Mouse (Mus musculus) liver, adult 2 months (tissue): ENCODE measurements around the gene Pou2af1. TPM values are rescaled to one million over a fixed set of nuclear protein-coding genes. Genes with fewer than 3 reads are reported as not detected.

Experiments
- DNase-seq: peaks from one replicate; pipeline ENCODE4 v3.0.0-alpha.2; 2011; ENCODE audit warnings: low read depth, low spot score; ENCODE audit errors: extremely low read depth
- H3K27ac ChIP-seq: fragments of 200-500 bp; replicated peaks from 2 replicates; pipeline ENCODE4 v1.5.1; 2012; ENCODE audit warnings: low read depth, mild to moderate bottlenecking, control low read depth, inconsistent platforms, low read length; ENCODE audit not compliant: insufficient read depth
- H3K27me3 ChIP-seq: fragments of 200-500 bp; 2 replicates; pipeline ENCODE4 v1.6.1; 2012; ENCODE audit warnings: mild to moderate bottlenecking, moderate library complexity, low read length, inconsistent platforms; ENCODE audit not compliant: control insufficient read depth, insufficient read depth
- H3K36me3 ChIP-seq: fragments of 200-500 bp; 2 replicates; pipeline ENCODE4 v1.6.1; 2012; ENCODE audit warnings: low read length, inconsistent platforms; ENCODE audit not compliant: control insufficient read depth, insufficient read depth
- H3K4me1 ChIP-seq: fragments of 200-500 bp; 2 replicates; pipeline ENCODE4 v1.6.1; 2011; ENCODE audit warnings: low read length; ENCODE audit not compliant: control insufficient read depth, insufficient read depth
- H3K4me3 ChIP-seq: fragments of 200-500 bp; 2 replicates; pipeline ENCODE4 v1.5.1; 2011; ENCODE audit warnings: low read depth, mild to moderate bottlenecking, control low read depth, low read length, moderate library complexity; ENCODE audit not compliant: insufficient read depth
- H3K79me2 ChIP-seq: fragments of 200-500 bp; 2 replicates; pipeline ENCODE4 v1.6.1; 2012; ENCODE audit warnings: inconsistent platforms, mild to moderate bottlenecking, low read length, moderate library complexity; ENCODE audit not compliant: control insufficient read depth, insufficient read depth
- H3K9ac ChIP-seq: fragments of 200-500 bp; 2 replicates; pipeline ENCODE4 v1.6.1; 2012; ENCODE audit warnings: low read depth, mild to moderate bottlenecking, control low read depth, inconsistent platforms, low read length
- CTCF ChIP-seq: fragments of 200-500 bp; IDR thresholded peaks from 2 replicates; pipeline ENCODE4 v1.5.1; 2011; ENCODE audit warnings: low read depth, low read length, control low read depth
- POLR2A ChIP-seq: fragments of 200-500 bp; IDR thresholded peaks from 2 replicates; pipeline ENCODE4 v1.6.1; 2011; ENCODE audit warnings: low read length, control low read depth; ENCODE audit not compliant: insufficient read depth; ENCODE audit errors: extremely low read depth
- WGBS: fragments of 180-500 bp; shearing (Covaris S2); methylation state at CpG from one replicate; pipeline ENCODE4 v1.1.7; 2018; 5-methylcytosine and 5-hydroxymethylcytosine counted together
- polyA plus RNA-seq: library from polyadenylated mRNA; depleted of rRNA; stranded (reverse); fragments of >200 nt; gene quantifications from 2 replicates; pipeline ENCODE4 v1.2.3, GENCODE M21; 2012; rRNA removed
- total RNA-seq: library from RNA; depleted of rRNA; stranded (reverse); fragments of >200 nt; gene quantifications from 2 replicates; pipeline ENCODE4 v1.2.3, GENCODE M21; 2014; rRNA removed

Pou2af1 gene
- total and polyA plus RNA-seq, 2 experiments: 0.37 to 0.78 TPM

GRCm38 (mm10) chr9:51286079-51286478 lies 72.6 kb downstream of the Pou2af1 start:
- no peaks in the 10 kb centered on the region for H3K36me3 ChIP-seq
- H3K4me1 ChIP-seq: no peaks in the 10 kb centered on the region
- no peak overlapping the region for H3K9ac ChIP-seq
- H3K4me3 ChIP-seq: no peak overlapping the region
- no peak overlapping the region for H3K27ac ChIP-seq
- DNase-seq: no peak
- H3K79me2 ChIP-seq: no peaks in the 10 kb centered on the region
- 44% methylated on average over 2 of the region's 2 CpGs for WGBS
- TF ChIP-seq POLR2A: no peak
- TF ChIP-seq CTCF: no peak
- no peaks in the 10 kb centered on the region for H3K27me3 ChIP-seq

Other genes starting within 250 kb of the Pou2af1 start
- 8.5 and 8.7 TPM in 2 replicates for gene Sik2, start 204.6 kb upstream of the Pou2af1 start, total RNA-seq
- gene Sik2, start 204.6 kb upstream of the Pou2af1 start, polyA plus RNA-seq: 6.3 and 6.4 TPM in 2 replicates
- gene Btg4, start 152.8 kb upstream of the Pou2af1 start, total RNA-seq: not detected in 2 replicates
- gene Btg4, start 152.8 kb upstream of the Pou2af1 start, polyA plus RNA-seq: not detected in 2 replicates
- 0.87 and 1.4 TPM in 2 replicates for gene Layn, start 136.6 kb upstream of the Pou2af1 start, total RNA-seq
- gene Layn, start 136.6 kb upstream of the Pou2af1 start, polyA plus RNA-seq: 0.25 and 0.55 TPM in 2 replicates
- gene 4833427G06Rik, start 111.6 kb upstream of the Pou2af1 start, total RNA-seq: not detected in 2 replicates
- not detected in 2 replicates for gene 4833427G06Rik, start 111.6 kb upstream of the Pou2af1 start, polyA plus RNA-seq
- under 0.01 TPM in 1 of 2 replicates, not detected in the other for gene Gm32742, start 48.2 kb upstream of the Pou2af1 start, total RNA-seq
- not detected in 2 replicates for gene Gm32742, start 48.2 kb upstream of the Pou2af1 start, polyA plus RNA-seq
- 0.07 and 0.09 TPM in 2 replicates for gene Colca2, start 64.9 kb downstream of the Pou2af1 start, total RNA-seq
- 0.09 and 0.45 TPM in 2 replicates for gene Colca2, start 64.9 kb downstream of the Pou2af1 start, polyA plus RNA-seq
- 3.2 and 4.0 TPM in 2 replicates for gene 1810046K07Rik, start 115.2 kb downstream of the Pou2af1 start, total RNA-seq
- gene 1810046K07Rik, start 115.2 kb downstream of the Pou2af1 start, polyA plus RNA-seq: 11.3 and 22.4 TPM in 2 replicates